Mouse (Mus musculus) forebrain, postnatal 0 days (tissue): ENCODE data around the gene Inca1. TPM values are rescaled to one million over a fixed set of nuclear protein-coding genes. Genes with fewer than 3 reads are reported as not detected.

Experiments used
- ATAC-seq: fragments of 200-750 bp; cut with Nextera tagmentation; 2 replicates; pipeline ENCODE4 v1.8.0; 2017; ENCODE audit warnings: mild to moderate bottlenecking, moderate library complexity
- DNase-seq: peaks from one replicate; pipeline ENCODE4 v3.0.0-alpha.2; 2015
- H3K27ac ChIP-seq: fragments of 300-500 bp; sonication (generic); 2 replicates; pipeline ENCODE4 v1.5.1; 2014; ENCODE audit warnings: low read depth, mild to moderate bottlenecking, antibody characterized with exemption, low read length, moderate library complexity, mixed read lengths
- H3K27me3 ChIP-seq: fragments of 300-500 bp; sonication (generic); 2 replicates; pipeline ENCODE4 v1.6.1; 2014; ENCODE audit warnings: mild to moderate bottlenecking, low read length, mixed read lengths; ENCODE audit not compliant: insufficient read depth
- H3K36me3 ChIP-seq: fragments of 300-500 bp; sonication (generic); 2 replicates; pipeline ENCODE4 v1.6.1; 2014; ENCODE audit warnings: mild to moderate bottlenecking, moderate library complexity; ENCODE audit not compliant: insufficient read depth
- H3K4me1 ChIP-seq: fragments of 300-500 bp; sonication (generic); 2 replicates; pipeline ENCODE4 v1.6.1; 2014; ENCODE audit warnings: antibody characterized with exemption; ENCODE audit not compliant: insufficient read depth
- H3K4me2 ChIP-seq: fragments of 300-500 bp; sonication (generic); 2 replicates; pipeline ENCODE4 v1.6.1; 2014; ENCODE audit warnings: low read depth, mild to moderate bottlenecking, moderate library complexity
- H3K4me3 ChIP-seq: fragments of 300-500 bp; sonication (generic); 2 replicates; pipeline ENCODE4 v1.5.1; 2014; ENCODE audit warnings: low read depth, low read length, mixed read lengths
- H3K9ac ChIP-seq: fragments of 300-500 bp; sonication (generic); 2 replicates; pipeline ENCODE4 v1.6.1; 2014; ENCODE audit warnings: mild to moderate bottlenecking
- H3K9me3 ChIP-seq: fragments of 300-500 bp; sonication (generic); 2 replicates; pipeline ENCODE4 v1.6.1; 2016; ENCODE audit warnings: low read length
- CTCF ChIP-seq: sonication (generic); IDR thresholded peaks from 2 replicates; pipeline ENCODE4 v1.5.1; 2016; ENCODE audit warnings: antibody characterized with exemption, control low read depth, low read depth
- WGBS: fragments of 180-500 bp; shearing (Covaris S2); extraction: QIAGEN DNeasy Blood & Tissue Kit; methylation state at CpG from one replicate; pipeline ENCODE4 v1.1.7; 2014; 5-methylcytosine and 5-hydroxymethylcytosine counted together
- polyA plus RNA-seq: library from polyadenylated mRNA; unstranded; fragments of >200 nt; fragmentation: Nextera tagmentation; extraction: Ambion mirVana; gene quantifications from 2 replicates; pipeline ENCODE4 v1.2.1, GENCODE M21; 2015
- total RNA-seq: library from RNA; depleted of rRNA; stranded (reverse); fragments of >200 nt; gene quantifications from 2 replicates; pipeline ENCODE4 v1.2.3, GENCODE M21; 2014

Inca1 gene
- total and polyA plus RNA-seq, 2 experiments from 2014 or later, result 0.62 to 2.1 TPM

DNA sequence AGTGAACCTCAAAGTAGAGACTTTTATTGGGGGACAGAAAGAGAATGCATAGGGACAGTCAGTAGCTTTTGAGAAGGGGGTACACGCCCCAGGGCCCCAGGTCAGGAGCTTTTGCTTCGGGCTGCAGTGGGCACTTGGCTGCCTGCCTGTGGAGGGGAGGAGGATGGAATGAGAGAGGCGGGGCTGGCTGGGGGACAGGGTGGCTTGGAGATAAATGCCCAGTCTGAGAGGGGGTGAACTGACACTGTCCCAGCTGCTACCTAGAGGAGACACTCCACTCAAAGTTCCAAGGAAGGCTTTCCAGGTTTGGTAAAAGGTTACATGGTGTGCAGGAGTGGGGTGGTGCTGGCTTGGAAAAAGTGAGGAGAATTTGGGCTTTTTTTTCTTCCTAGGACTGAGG, 43.0 kb downstream of the Inca1 start, which contains the start of gene Eno3:
Eno3 (plus strand) TSS at position 239 of the 400 bp plus-strand sequence.
- no peak for ATAC-seq
- WGBS, result 13% methylated on average over 3 of the region's 3 CpGs
- H3K9me3 ChIP-seq, result no peaks in the 10 kb centered on the region
- peak within 1 kb of the TSS; percentile 32 for H3K9ac ChIP-seq
- no peak for TF ChIP-seq CTCF
- no peak for DNase-seq
- H3K27me3 ChIP-seq, result no peaks in the 10 kb centered on the region
- no peaks in the 10 kb centered on the region for H3K4me1 ChIP-seq
- H3K36me3 ChIP-seq, result peaks cover 2% of the 10 kb centered on the region; the same call in 1 of the 2 replicates
- H3K4me2 ChIP-seq, result peak within 1 kb of the TSS; percentile 87
- no peak within 1 kb of the TSS for H3K27ac ChIP-seq
- peak within 1 kb of the TSS; percentile 98 for H3K4me3 ChIP-seq

DNA sequence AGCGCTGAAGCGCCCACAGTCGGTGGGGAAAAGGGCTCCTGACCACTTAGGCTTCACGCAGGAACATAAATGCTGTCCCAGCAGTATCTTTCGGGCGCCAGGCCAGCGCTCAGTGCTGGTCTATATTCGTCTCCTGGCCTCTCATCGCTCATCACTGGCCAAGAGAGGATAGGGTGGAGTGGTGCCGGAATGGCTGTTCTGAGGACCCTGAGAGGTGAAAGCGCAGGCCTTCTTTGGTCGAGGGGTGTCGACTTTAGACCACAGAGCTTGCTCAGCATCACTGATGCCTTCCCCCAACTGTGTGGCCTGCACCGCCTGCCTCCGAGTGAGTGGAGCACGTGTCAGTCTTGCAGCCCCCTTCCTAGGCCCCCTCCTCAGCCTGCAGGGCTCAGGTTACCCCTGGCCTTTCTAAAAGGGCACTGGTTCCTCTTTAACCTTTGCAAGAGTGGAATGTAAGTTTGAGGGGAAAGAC, 43.5 kb downstream of the Inca1 start:
- Histone ChIP-seq H3K36me3 (peaks cover 4% of the 10 kb centered on the region; the same call in 1 of the 2 replicates), H3K9me3 (no peaks in the 10 kb centered on the region), H3K4me1 (no peaks in the 10 kb centered on the region), H3K9ac (0 out of 2 replicates have a peak overlapping the region, but pooled peaks have one; percentile 32), H3K27me3 (no peaks in the 10 kb centered on the region), H3K27ac (no peak overlapping the region), H3K4me3 (peak overlapping the region; percentile 98), H3K4me2 (peak overlapping the region; percentile 87)
- ATAC-seq (no peak), DNase-seq (no peak)
- no peak for TF ChIP-seq CTCF
- 15% methylated on average over 16 of the region's 16 CpGs for WGBS

DNA sequence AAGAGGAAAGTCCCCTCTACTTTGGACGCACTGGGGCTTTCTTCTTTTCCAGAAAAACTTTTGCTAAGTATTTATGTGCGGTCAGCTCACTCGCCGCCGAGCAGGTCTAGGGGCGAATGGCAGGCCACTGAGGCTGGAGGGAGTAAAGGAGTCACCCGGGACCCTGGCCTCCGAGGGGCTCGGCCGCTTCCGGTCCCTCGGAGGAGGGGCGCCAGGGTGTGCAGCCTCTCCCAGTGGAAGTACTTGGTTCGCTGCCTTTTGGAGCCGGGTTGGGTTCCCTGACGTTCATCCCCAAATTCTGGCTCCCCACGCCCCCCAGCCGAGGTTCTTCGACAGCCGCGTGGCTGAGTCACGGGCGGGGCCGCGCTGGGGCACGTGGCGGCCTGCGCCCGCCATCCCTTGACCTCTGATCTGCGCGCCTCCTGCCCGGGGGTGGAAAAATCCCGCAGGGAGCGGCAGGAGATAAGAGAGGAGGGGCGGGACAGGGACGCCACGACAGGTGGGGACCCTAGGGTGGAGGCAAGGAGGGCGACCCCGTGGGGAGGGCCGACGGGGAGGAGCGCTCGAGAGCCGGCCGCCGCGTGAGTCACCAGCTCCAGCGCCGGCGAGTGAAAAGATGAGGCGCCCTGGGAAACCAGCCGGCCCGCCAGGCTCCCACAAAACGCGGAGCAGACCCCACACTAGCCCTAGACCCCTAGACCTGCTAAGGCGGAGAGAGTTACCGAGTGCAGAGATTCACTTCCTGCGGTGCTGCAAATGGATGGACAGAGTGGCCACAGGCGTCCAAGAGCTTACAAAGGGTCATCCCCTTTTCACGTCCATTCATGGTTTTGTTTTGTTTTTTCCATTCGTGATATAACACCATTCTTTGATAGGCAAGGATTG, 44.1 kb downstream of the Inca1 start:
- Histone ChIP-seq H3K4me3 (peak overlapping the region; percentile 98), H3K4me1 (no peaks in the 10 kb centered on the region), H3K4me2 (peak overlapping the region; percentile 87), H3K27ac (0 out of 2 replicates have a peak overlapping the region, but pooled peaks have one; percentile 97), H3K27me3 (no peaks in the 10 kb centered on the region), H3K9ac (peak overlapping the region; percentile 97), H3K9me3 (no peaks in the 10 kb centered on the region), H3K36me3 (peaks cover 11% of the 10 kb centered on the region)
- no peak for ATAC-seq
- TF ChIP-seq CTCF, result no peak
- 2% methylated on average over 61 of the region's 61 CpGs for WGBS
- DNase-seq, result no peak

DNA sequence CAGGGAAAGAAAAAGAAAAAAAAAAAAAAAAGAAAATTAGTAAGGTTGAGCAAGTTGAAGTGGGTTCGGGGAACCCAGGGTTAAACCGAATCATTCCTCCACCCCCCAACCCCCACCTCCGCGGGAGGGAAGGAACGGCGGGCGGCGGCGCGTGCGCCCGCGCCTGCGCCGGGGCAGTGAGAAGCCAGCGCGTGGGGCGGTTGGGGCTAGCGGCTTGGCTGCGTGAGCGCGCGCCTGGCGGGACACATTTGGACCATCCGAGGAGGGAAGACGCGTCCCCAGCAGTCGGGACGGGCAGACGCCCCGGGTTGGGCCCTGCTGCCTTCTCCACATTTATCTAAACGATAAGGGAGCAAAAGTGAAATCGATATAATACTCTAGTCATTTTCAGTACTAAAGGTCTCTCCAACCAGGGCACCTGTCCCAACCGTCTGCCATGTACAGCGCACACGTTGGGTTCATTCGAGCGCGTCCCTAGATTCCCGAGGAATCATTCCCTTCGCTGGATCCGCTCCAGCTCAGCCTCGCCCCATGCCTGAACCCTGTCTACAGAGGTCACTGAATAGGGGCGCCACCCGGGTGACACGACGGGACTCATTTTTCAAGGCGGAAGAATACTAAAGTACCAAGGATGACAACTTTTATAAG, 44.9 kb downstream of the Inca1 start:
- Histone ChIP-seq H3K4me1 (no peaks in the 10 kb centered on the region), H3K27ac (peak overlapping the region; percentile 97), H3K9ac (peak overlapping the region; percentile 97), H3K9me3 (no peaks in the 10 kb centered on the region), H3K27me3 (no peaks in the 10 kb centered on the region), H3K4me3 (peak overlapping the region; percentile 98), H3K4me2 (peak overlapping the region; percentile 87), H3K36me3 (peaks cover 17% of the 10 kb centered on the region)
- WGBS, result under 1% methylated on average over 46 of the region's 48 CpGs
- TF ChIP-seq CTCF, result no peak
- ATAC-seq (peak; percentile 69), DNase-seq (peak; percentile 88)

DNA sequence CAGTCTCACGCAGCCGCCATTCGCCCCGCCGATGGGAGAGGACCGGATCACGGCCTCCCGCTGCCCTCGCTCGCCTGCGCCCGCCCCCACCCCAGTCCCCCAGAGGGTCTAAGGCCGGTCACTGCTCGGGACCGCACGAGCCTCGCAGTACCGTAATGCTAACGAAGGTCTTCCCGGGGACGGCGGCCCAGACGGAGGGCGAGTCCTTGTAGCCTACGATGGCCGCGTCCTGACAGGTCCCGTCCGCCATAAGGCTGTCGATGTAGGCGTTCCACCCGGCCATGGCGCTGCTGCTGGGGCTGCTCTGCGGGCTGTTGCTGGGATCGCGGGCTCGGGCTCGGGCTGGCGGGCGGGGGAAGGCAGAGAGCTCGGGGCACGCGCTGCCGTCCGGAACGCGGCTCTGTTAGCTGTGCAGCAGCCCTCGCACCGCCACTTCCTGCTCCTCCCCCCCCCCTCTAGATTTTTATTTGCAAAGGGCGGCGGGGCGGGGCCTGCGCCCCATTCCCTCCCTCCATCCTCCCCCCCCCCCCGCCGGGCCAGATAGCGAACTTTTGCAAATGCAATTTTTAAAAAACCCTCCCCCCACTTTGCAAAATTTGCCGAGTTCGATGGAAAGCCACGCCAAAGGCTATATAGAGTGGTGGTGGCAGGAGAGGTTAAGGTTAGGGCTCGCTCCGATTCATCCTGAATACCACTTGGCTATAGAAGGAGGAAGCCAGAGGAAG, 45.6 kb downstream of the Inca1 start, which contains the start of gene Pfn1:
Pfn1 (minus strand) TSS at position 447 of the 725 bp plus-strand sequence.
- Histone ChIP-seq H3K9me3 (no peaks in the 10 kb centered on the region), H3K4me2 (peak within 1 kb of the TSS; percentile 87), H3K27me3 (no peaks in the 10 kb centered on the region), H3K27ac (peak within 1 kb of the TSS; percentile 97), H3K36me3 (peaks cover 24% of the 10 kb centered on the region), H3K9ac (peak within 1 kb of the TSS; percentile 97), H3K4me1 (no peaks in the 10 kb centered on the region), H3K4me3 (peak within 1 kb of the TSS; percentile 98)
- WGBS, result 2% methylated on average over 56 of the region's 61 CpGs
- DNase-seq (peak; percentile 82), ATAC-seq (peak; percentile 79)
- no peak for TF ChIP-seq CTCF
